Mouse (Mus musculus): ENCODE results near the gene Rnf5.

The Rnf5 gene

DNA sequence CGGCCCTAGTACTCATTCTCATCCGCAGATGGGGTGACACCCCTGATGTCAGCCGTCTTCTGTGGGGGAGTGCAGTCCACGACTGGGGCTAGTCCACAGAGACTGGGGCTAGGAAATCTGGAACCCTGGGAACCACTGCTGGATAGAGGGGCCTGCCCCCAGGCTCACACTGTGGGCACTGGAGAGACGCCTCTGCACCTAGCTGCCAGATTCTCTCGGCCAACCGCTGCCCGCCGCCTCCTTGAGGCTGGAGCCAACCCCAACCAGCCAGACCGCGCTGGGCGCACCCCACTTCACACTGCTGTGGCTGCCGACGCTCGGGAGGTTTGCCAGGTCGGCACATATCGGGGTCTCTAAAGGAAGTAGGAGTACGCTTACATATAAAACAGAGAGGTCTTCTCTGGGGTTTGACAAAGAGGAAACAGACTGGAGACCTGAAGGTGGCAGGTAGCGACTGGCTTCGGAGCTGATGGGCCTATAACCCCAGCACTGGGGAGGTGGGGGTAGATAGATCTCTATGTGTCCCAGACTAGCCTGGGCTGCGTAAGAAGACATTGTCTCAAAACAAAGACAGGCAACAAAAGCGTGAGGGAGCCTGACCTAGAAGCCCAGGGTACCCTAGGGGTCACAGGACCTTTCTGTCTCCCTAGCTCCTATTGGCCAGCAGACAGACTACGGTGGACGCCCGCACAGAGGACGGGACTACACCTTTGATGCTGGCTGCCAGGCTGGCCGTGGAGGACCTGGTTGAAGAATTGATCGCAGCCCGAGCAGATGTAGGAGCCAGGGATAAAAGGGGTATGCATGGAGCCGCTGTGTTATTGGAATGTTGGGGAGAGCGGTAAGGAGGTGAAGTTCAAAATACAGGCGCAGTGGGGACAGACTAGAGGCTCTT is 17.4 kb downstream of the Rnf5 start:
- in situ Hi-C loops (cut with MseI, MboI) = no loop called here

DNA sequence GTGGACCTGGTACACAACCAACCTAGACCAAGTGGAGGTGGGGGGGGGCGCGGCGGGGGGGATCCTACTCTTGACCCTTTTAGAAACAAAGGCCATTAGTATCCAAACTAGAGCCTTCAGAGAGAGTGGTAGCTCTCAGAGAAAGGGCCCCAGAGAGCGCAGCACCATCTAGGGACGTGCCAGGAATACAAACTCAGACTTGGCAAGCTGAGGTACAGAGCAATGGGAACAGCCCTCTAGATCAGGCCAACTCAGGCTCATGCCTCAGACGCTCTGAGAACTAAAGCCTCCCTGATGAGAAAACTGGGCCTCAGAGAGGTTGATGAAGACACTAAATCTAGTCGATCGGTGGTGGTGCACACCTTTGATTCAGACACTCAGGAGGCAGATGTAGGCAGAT is 18.4 kb downstream of the Rnf5 start:
- in situ Hi-C loops (cut with MseI, MboI) = no loop called here

DNA sequence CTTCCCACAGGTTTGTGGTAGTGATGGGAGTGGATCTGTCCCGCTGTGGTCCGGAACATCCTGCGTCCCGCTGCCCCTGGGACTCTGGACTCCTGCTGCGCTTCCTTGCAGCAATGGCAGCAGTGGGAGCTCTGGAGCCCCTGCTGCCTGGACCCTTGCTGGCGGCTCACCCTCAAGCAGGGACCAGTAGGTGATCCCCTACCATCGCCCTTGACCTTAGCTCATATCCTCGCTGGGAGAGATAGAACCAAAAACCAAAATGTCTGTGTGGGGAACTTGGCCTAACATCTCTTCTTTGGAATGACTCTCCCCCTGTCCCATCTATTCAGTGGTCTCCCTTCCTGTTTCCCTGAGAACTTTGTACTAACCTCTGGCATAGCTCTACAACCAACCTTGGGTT is 19.7 kb downstream of the Rnf5 start:
- in situ Hi-C loops (cut with MseI, MboI) = no loop called here

DNA sequence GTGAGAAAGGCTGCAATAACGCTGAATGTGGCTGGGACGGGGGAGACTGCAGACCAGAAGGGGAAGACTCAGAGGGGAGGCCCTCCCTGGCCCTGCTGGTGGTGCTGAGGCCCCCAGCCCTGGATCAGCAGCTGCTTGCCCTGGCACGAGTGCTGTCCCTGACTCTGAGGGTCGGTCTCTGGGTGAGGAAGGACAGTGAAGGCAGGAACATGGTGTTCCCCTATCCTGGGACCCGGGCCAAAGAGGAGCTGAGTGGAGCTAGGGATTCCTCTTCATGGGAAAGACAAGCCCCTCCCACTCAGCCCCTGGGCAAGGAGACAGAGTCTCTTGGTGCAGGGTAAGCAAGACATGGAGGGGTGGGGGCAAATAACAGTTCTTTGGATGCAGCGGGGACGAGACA is 20.1 kb downstream of the Rnf5 start:
- in situ Hi-C loops (cut with MseI, MboI) = no loop called here

DNA sequence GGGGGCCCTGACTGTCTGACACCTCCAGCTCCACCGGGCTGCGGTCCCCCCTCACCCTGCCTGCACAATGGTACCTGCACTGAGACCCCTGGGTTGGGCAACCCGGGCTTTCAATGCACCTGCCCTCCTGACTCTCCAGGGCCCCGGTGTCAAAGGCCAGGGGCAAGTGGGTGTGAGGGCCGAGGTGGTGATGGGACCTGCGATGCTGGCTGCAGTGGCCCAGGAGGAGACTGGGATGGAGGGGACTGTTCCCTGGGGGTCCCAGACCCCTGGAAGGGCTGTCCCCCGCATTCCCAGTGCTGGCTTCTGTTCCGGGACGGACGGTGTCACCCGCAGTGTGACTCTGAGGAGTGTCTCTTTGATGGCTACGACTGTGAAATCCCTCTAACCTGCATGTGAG is 21.0 kb downstream of the Rnf5 start:
- in situ Hi-C loops (cut with MseI, MboI) = no loop called here

DNA sequence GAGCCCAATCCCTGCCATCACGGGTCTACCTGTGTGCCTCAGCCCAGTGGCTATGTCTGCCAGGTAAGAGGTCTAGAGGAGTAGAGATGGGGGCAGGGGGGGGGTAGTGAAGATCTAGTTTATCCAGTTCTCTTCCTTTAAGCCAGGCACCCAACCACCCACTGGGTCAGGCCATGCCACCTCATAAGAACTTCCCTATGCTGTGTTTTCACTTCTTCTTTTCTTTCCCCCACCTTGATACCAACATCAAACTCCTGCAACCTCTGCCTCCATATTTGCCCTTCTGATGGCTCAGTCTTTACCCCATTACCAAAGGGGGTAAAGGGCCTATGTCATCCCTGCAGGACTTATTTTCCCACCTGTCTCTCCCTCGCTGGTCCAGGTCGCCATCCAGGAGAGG is 25.4 kb downstream of the Rnf5 start:
- in situ Hi-C loops (cut with MseI, MboI) = loop anchor here in 1 of 2 experiments (5.0 kb wide), 1 partner anchor 34 kb away; no protein-coding TSS in a partner anchor

DNA sequence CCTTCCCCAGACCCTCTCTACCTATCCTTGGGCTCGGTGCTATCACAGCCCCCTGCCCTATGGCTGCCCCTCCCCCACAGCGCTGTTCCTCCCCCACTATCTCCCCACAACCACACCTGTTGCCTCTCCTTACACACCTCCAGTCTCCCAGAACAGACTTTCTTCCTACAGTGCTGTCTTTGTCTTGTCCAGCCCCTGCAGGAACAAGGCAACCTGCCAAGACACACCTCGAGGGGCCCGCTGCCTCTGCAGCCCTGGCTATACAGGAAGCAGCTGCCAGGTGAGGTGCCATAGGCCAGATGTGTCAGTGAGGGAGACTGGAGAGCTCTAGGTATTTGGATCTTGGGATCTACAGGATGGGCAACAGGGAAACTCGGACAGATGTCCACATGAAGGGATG is 26.9 kb downstream of the Rnf5 start:
- in situ Hi-C loops (cut with MseI, MboI) = loop anchor here in 1 of 2 experiments (5.0 kb wide), 1 partner anchor 36 kb away; no protein-coding TSS in a partner anchor

DNA sequence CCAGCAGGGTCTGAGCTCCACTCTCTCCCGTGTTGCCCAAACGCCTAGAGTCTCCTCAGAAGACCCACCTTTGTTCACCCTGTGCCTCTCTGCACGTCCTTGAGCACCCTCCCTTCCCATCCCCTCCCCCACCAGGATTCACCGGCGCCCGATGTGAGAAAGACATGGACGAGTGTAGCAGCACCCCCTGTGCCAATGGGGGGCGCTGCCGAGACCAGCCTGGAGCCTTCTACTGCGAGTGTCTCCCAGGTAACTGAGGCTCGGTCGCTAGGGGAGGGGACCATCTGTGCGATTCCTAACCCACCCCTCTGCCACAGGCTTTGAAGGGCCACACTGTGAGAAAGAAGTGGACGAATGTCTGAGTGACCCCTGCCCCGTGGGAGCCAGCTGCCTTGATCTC is 31.1 kb downstream of the Rnf5 start:
- in situ Hi-C loops (cut with MseI, MboI) = no loop called here

DNA sequence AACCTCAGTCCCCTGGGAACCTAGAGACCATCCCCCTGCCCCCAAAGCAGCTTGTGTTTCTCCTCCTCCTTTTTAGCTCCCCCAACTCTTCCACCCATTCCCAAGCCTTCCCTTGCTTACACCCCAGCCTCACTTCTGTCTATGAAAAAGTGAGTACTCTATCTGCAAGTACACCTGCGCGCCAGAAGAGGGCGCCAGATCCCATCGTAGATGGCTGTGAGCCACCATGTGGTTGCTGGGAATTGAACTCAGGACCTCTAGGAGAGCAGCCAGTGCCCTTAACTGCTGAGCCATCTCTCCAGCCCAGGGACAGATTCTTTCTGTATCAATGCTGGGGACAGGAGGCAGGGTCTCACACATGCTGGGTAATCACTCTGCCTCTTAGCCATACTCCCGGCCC is 31.6 kb downstream of the Rnf5 start:
- in situ Hi-C loops (cut with MseI, MboI) = no loop called here

DNA sequence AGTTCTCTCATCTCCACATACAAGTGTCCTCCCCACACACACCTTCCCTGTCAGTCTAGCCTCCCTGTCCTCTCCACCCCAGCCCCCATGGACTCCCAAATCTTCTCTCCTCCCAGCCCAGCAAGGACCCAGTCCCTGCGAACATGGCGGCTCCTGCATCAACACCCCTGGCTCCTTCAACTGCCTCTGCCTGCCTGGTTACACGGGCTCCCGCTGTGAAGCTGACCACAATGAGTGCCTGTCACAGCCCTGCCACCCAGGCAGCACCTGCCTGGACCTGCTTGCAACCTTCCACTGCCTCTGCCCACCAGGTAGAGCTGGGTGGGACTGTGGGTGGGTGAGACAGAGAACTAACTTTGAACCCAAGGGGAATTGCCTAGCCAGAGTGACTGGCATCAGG is 33.6 kb downstream of the Rnf5 start:
- in situ Hi-C loops (cut with MseI, MboI) = no loop called here

DNA sequence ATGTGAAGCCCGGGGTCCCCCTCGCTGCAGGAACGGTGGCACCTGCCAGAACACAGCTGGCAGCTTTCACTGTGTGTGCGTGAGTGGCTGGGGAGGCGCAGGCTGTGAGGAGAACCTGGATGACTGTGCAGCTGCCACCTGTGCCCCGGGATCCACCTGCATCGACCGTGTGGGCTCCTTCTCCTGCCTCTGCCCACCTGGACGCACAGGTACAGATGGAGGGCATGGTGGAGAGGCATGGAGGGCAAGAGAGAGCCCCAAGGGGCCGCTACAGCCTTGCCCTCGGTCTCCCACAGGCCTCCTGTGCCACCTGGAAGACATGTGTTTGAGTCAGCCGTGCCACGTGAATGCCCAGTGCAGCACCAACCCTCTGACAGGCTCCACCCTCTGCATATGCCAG is 35.1 kb downstream of the Rnf5 start:
- in situ Hi-C loops (cut with MseI, MboI) = no loop called here

DNA sequence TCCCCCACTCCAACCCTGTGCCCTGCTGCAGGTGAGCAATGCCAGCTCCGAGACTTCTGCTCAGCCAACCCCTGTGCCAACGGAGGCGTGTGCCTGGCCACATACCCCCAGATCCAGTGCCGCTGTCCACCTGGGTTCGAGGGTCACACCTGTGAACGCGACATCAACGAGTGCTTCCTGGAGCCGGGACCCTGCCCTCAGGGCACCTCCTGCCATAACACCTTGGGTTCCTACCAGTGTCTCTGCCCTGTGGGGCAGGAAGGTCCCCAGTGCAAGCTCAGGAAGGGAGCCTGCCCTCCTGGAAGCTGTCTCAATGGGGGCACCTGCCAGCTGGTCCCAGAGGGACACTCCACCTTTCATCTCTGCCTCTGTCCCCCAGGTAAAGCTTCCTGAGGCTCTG is 36.2 kb downstream of the Rnf5 start:
- in situ Hi-C loops (cut with MseI, MboI) = no loop called here

DNA sequence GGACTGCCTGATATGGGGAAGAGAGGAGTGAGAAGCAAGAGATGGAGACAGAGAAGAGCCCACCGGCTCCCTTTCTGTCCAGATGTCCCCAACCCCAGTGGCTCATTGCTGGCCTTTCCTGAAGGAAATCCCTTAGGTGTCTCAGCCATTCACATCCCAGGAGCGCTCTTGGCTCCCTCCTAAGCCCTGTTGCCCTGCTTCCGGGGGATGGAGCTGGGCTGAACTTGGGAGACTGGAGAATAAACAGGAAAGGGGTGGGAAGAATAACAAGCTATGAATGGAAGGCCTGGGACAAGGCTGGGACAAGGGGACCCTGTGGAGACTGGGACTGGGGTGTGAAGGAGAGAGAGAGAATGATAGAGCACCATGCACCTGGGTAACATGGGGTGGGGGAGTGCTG is 38.7 kb downstream of the Rnf5 start:
- in situ Hi-C loops (cut with MseI, MboI) = no loop called here

DNA sequence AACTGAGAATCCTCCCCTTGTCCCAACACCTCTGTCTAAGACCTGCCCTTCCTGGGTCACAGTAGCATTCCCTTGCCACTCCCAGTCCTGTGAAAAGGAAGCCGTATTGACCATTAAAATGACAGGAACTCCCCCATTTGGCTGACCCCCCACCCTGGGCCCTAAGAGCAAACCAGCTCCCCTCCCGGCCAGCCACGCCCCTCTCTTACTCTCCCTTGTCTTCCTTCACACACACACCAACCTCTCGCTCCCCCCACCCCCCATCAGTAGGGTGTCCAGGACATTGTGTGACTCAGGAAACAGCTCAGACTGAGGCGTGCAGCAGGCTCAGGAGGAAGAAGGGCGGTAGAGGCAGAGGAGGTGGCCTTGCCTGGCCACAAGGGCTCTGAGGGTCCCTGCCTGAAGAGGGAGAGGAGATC is 39.5 kb downstream of the Rnf5 start, which contains the start of gene Notch4:
Gene Notch4, plus strand, starts transcription at position 266 of the 419 bp plus-strand sequence.
- in situ Hi-C loops (cut with MseI, MboI) = no loop called here

DNA sequence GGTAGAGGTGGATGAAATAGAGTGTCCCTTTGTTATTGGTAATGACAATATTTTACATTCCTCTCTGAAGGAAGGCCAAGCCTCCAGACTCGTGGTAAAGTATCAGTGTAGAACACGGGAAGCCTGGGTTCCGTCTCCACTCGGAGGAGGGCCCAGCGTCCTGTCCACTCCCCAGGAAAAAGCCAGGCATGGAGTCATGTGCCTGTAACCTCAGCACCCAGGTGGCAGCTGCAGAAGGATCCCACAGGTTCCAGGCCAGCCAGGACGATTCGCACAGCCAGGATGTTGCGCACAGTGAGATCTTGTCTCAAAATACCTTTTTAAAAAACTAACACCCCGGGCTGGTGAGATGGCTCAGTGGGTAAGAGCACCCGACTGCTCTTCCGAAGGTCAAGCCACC is 40.1 kb downstream of the Rnf5 start:
- in situ Hi-C loops (cut with MseI, MboI) = no loop called here

DNA sequence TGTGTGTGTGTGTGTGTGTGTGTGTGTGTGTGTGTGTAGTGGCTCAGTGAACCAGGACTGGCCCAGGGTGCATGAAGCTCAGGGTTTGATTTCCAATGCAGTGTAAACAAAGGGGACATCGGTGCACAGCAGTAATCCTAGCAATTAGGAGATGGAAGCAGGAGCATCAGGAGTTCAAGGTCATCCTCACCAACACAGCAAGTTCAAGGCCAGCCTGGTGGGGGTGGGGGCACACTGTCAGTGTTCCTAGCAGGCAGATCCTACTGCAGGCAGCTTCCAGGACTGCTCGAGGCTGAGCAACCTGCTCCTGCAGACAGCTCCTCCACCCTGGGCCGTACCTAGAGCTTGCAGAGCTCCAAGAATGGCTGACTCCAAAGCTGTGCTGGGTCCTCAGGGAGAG is 40.9 kb downstream of the Rnf5 start:
- in situ Hi-C loops (cut with MseI, MboI) = no loop called here

DNA sequence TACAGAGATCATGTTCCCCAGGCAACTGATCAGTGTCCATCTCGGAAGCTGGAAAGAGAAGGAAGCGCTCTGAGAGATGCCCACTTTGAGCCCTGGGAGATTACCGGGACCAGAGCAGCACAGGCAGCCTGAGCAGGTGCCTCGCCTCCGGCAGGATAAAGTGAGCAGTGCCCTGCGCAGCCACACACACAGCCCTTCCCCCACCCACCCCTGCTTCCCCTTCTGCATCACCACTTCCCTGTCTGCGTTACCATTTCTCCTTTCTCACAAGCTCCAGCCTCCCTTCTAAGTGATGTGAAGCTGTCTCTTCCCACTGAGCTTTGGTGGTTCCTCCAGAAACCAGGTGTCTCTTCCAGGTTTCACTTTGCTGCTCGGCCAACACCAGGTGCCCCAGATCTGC is 42.3 kb downstream of the Rnf5 start:
- in situ Hi-C loops (cut with MseI, MboI) = no loop called here

DNA sequence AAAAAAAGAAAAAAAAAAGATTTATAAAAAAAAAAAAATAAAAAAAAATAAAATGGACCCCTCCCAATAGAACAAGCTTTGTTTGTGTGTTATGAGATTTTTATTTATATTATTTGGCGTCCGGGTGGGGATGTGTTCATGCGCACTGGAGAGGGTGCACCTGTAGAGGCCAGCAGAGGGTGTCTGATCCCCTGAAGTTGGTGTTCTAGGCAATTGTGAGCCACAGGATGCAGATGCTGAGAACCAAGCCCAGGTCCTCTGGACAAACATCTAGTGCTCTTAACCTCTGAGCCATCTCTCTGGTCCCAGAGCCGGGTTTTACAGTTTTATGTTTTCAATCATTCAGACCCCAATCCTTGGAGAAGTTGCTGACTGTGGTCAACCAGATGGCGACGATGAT is 43.1 kb downstream of the Rnf5 start:
- in situ Hi-C loops (cut with MseI, MboI) = no loop called here

DNA sequence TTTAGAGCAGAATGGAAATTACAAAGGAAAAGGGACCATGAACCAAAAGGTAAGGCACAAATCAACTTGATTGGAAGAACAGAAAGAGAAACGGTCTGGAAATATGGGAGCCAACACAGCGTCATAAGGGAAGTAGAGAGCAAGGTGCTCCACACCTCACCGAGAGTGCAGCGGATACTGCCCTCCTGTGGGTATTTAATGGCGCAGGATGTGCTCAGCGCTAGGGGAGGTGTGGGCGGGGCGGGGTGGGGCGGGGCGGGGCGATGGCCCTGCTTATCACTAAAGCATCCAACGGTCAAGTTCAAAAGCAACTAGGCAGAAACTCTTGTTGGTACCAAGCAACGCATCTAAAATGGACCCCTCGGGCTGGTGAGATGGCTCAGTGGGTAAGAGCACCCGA is 43.6 kb downstream of the Rnf5 start:
- in situ Hi-C loops (cut with MseI, MboI) = loop anchor here (5.0 kb wide), 2 partner anchors 118 to 123 kb away; no protein-coding TSS in a partner anchor

DNA sequence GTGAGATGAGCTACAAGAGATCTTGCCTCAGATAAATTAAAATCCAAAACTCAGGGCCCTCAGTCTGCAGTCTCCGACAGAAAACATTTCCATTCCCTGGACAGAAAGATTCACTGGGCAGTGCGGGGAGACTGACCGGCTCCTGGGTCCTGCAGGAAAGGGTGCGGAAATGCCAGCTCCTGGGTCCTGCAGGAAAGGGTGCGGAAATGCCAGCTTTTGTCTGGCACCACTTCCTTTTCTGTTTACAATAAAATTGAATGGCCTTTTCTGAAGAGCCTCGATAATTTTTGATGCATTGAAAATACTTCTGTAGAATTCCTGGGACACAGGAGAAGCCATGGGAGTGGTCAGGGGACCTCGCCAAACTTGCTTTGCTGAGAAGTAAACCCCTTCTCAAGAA is 44.4 kb downstream of the Rnf5 start:
- in situ Hi-C loops (cut with MseI, MboI) = loop anchor here (5.0 kb wide), 2 partner anchors 117 to 122 kb away; no protein-coding TSS in a partner anchor

DNA sequence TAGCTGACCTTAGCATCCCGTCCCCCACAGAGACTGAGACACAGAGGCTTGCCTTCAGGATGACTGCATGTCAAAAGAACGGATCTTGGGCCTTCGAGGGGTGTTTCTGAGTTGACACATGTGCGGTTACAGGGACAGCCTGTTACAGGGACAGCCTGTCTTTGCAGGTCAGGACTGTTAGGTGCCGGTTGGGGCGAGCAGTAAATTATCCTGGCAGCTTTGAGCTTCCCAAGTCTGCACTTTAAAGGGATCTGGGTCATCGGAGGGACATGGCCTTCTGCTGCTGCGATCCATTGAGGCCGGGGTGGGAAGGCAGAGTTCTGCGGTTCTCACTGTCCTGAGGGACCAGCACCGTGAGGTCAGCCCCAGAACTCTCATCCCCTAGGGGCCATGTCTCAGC is 46.1 kb downstream of the Rnf5 start:
- in situ Hi-C loops (cut with MseI, MboI) = loop anchor here (5.0 kb wide), 2 partner anchors 115 to 120 kb away; no protein-coding TSS in a partner anchor

DNA sequence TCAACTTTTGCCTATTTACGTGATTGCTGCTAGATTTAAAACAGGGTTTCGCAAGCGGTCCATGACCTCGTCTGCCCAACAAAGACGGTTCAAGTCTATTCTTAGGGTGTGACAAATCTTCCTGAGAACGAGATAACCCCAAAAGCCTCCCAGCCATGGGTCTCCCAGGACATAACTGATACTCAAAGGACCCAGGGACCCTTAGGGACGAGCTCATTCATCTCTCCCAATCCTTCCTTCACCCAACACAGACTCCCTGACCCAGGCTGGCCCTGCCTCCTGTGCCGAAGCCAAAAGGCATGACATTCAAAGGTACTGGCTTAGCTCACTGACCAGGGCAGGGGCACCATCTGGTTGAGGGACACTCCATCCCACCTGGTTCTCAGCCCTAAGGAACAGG is 47.1 kb downstream of the Rnf5 start:
- in situ Hi-C loops (cut with MseI, MboI) = loop anchor here (5.0 kb wide), 2 partner anchors 114 to 119 kb away; no protein-coding TSS in a partner anchor

DNA sequence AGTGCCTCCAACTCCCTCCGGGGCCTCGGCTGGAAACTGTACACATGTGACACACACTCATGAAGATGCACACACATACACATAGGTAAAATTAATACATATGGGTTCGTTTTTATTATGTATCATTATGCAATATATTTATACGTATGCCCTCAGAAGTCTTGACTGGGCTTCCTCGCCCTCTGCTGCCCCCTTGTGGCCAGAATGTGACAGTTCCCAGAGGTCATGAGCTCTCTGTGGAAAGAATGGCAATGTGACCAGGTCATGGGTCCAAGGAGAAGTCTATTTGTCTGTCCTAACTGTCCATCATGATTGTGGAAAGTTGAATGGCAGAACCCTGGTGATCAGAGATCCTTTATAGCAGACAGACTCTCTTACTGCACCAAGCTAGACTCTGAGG is 48.0 kb downstream of the Rnf5 start:
- in situ Hi-C loops (cut with MseI, MboI) = loop anchor here (5.0 kb wide), 2 partner anchors 113 to 118 kb away; no protein-coding TSS in a partner anchor
